Mouse (Mus musculus) liver, postnatal 0 days (tissue): ENCODE measurements around the gene Ctr9. TPM values are rescaled to one million over a fixed set of nuclear protein-coding genes. Genes with fewer than 3 reads are reported as not detected.
A peak's percentile ranks its signal among the peaks of the same experiment; 100 is the strongest.

Experiments
- ATAC-seq: fragments of 200-750 bp; cut with Nextera tagmentation; 2 replicates; pipeline ENCODE4 v1.8.0; 2017; ENCODE audit warnings: mild to moderate bottlenecking, moderate library complexity
- DNase-seq: peaks from one replicate; pipeline ENCODE4 v3.0.0-alpha.2; 2016
- H3K27ac ChIP-seq: fragments of 300-500 bp; sonication (generic); 2 replicates; pipeline ENCODE4 v1.5.1; 2014; ENCODE audit warnings: antibody characterized with exemption, moderate library complexity, mild to moderate bottlenecking, low read depth
- H3K27me3 ChIP-seq: fragments of 300-500 bp; sonication (generic); 2 replicates; pipeline ENCODE4 v1.6.1; 2014; ENCODE audit warnings: low read length, control low read depth, mixed read lengths; ENCODE audit not compliant: insufficient read depth
- H3K36me3 ChIP-seq: fragments of 300-500 bp; sonication (generic); replicated peaks from 2 replicates; pipeline ENCODE4 v1.6.1; 2014; ENCODE audit warnings: mild to moderate bottlenecking, control low read depth, low read length, moderate library complexity, mixed read lengths; ENCODE audit not compliant: insufficient read depth
- H3K4me1 ChIP-seq: fragments of 300-500 bp; sonication (generic); 2 replicates; pipeline ENCODE4 v1.6.1; 2014; ENCODE audit warnings: antibody characterized with exemption, mild to moderate bottlenecking, control low read depth; ENCODE audit not compliant: insufficient read depth
- H3K4me2 ChIP-seq: fragments of 300-500 bp; sonication (generic); 2 replicates; pipeline ENCODE4 v1.6.1; 2014; ENCODE audit warnings: low read depth, mild to moderate bottlenecking, low read length, moderate library complexity, mixed read lengths
- H3K4me3 ChIP-seq: fragments of 300-500 bp; sonication (generic); 2 replicates; pipeline ENCODE4 v1.5.1; 2014; ENCODE audit warnings: low read depth, low read length
- H3K9ac ChIP-seq: fragments of 300-500 bp; sonication (generic); replicated peaks from 2 replicates; pipeline ENCODE4 v1.6.1; 2014; ENCODE audit warnings: mild to moderate bottlenecking, moderate library complexity
- H3K9me3 ChIP-seq: fragments of 300-500 bp; sonication (generic); 2 replicates; pipeline ENCODE4 v1.6.1; 2016; ENCODE audit warnings: mild to moderate bottlenecking, control low read depth, low read length, mixed read lengths
- CTCF ChIP-seq: sonication (generic); IDR thresholded peaks from 2 replicates; pipeline ENCODE4 v1.5.1; 2016; ENCODE audit warnings: antibody characterized with exemption, low read depth
- EP300 ChIP-seq: IDR thresholded peaks from 2 replicates; pipeline ENCODE4 v1.6.1; 2016; ENCODE audit warnings: antibody characterized with exemption, low read depth, mild to moderate bottlenecking
- WGBS: fragments of 180-500 bp; shearing (Covaris S2); extraction: QIAGEN DNeasy Blood & Tissue Kit; methylation state at CpG from one replicate; pipeline ENCODE4 v1.1.7; 2014; ENCODE audit not compliant: insufficient replicate concordance; 5-methylcytosine and 5-hydroxymethylcytosine counted together
- polyA plus RNA-seq: library from polyadenylated mRNA; unstranded; fragments of >200 nt; fragmentation: Nextera tagmentation; extraction: Ambion mirVana; gene quantifications from 2 replicates; pipeline ENCODE4 v1.2.1, GENCODE M21; 2015

The Ctr9 gene
- polyA plus RNA-seq, 1 experiment from 2014 or later: 16.8 TPM

DNA sequence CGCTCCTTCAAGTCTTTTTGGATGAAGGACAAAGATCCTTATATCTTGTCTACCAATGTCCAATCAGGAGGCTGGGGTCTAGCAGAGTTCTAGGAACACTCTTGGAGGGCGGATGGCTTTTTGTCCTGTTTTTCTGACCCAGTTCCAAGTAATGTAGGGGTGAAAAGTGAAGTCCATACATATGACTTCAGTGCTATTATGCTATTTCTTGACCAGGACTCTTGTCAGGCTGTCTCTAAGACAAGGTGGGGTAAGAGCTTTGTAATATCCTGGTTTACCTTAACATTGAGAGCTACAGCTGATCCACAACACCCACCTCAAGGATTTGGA, 41.4 kb downstream of the Ctr9 start:
- peaks cover 11% of the 10 kb centered on the region for H3K9me3 ChIP-seq
- peaks cover 71% of the 10 kb centered on the region for H3K36me3 ChIP-seq
- H3K4me1 ChIP-seq: no peaks in the 10 kb centered on the region
- DNase-seq (no peak), ATAC-seq (peak; percentile 32)
- H3K4me2 ChIP-seq: no peak overlapping the region
- no peak overlapping the region for H3K4me3 ChIP-seq
- H3K27ac ChIP-seq: no peak overlapping the region
- TF ChIP-seq CTCF (no peak), EP300 (no peak)
- H3K27me3 ChIP-seq: no peaks in the 10 kb centered on the region
- no peak overlapping the region for H3K9ac ChIP-seq
- WGBS: 99% methylated on average over 2 of the region's 2 CpGs

- no peak for DNase-seq
- no peak for ATAC-seq
- WGBS: 85% methylated on average over 4 of the region's 4 CpGs
- TF ChIP-seq CTCF: no peak
- no peak for TF ChIP-seq EP300
- Histone ChIP-seq H3K27me3 (no peaks in the 10 kb centered on the region), H3K27ac (no peak overlapping the region), H3K4me2 (no peak overlapping the region), H3K4me1 (0 out of 2 replicates have a peak, but pooled peaks cover 2% of the 10 kb centered on the region), H3K9me3 (peaks cover 11% of the 10 kb centered on the region), H3K4me3 (no peak overlapping the region), H3K36me3 (peaks cover 92% of the 10 kb centered on the region), H3K9ac (no peak overlapping the region)
These were observed 43.7 kb downstream of the Ctr9 start for GRCm38 (mm10) chr7:111072410-111072809.

GRCm38 (mm10) chr7:111075288-111075687, 46.5 kb downstream of the Ctr9 start:
- DNase-seq (no peak), ATAC-seq (no peak)
- H3K9ac ChIP-seq: no peak overlapping the region
- H3K4me1 ChIP-seq: peaks cover 9% of the 10 kb centered on the region
- peaks cover 93% of the 10 kb centered on the region for H3K36me3 ChIP-seq
- no peaks in the 10 kb centered on the region for H3K9me3 ChIP-seq
- H3K27me3 ChIP-seq: no peaks in the 10 kb centered on the region
- H3K27ac ChIP-seq: no peak overlapping the region
- WGBS: 94% methylated on average over 4 of the region's 4 CpGs
- no peak overlapping the region for H3K4me2 ChIP-seq
- no peak overlapping the region for H3K4me3 ChIP-seq
- TF ChIP-seq CTCF (no peak), EP300 (no peak)

- Histone ChIP-seq H3K36me3 (peaks cover 76% of the 10 kb centered on the region), H3K27me3 (no peaks in the 10 kb centered on the region), H3K27ac (no peak overlapping the region), H3K4me1 (peaks cover 17% of the 10 kb centered on the region), H3K9me3 (no peaks in the 10 kb centered on the region), H3K9ac (no peak overlapping the region), H3K4me2 (no peak overlapping the region), H3K4me3 (no peak overlapping the region)
- DNase-seq (no peak), ATAC-seq (no peak)
- TF ChIP-seq CTCF (no peak), EP300 (no peak)
- WGBS: 95% methylated on average over 4 of the region's 4 CpGs
These were observed 49.5 kb downstream of the Ctr9 start for GRCm38 (mm10) chr7:111078271-111078670.

DNA sequence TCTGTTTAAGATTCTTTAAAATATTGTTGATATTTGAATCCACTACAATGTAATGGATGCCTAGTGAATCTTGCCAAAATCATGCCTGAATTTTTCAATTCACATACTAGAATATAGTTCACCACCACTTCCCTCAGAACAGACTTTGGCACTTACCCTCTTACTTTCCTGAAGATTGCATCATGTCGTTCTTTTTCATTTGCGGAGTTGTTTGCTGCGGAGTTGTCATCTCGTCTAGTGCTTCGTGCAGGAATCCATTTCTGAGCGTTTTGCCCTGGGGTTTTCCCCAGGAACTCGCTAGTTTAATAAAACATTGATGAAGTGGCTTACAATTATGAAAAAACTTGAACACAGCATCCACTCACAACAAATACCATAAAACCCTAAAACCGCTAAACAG, 51.3 kb downstream of the Ctr9 start:
- Histone ChIP-seq H3K9ac (no peak overlapping the region), H3K36me3 (peaks cover 59% of the 10 kb centered on the region), H3K4me3 (peak overlapping the region; percentile 100; the same call in 1 of the 2 replicates), H3K27me3 (no peaks in the 10 kb centered on the region), H3K4me2 (peak overlapping the region; percentile 71), H3K9me3 (no peaks in the 10 kb centered on the region), H3K4me1 (peaks cover 21% of the 10 kb centered on the region), H3K27ac (no peak overlapping the region)
- no peak for ATAC-seq
- DNase-seq: no peak
- 72% methylated on average over 8 of the region's 8 CpGs for WGBS
- TF ChIP-seq EP300 (no peak), CTCF (no peak)

DNA sequence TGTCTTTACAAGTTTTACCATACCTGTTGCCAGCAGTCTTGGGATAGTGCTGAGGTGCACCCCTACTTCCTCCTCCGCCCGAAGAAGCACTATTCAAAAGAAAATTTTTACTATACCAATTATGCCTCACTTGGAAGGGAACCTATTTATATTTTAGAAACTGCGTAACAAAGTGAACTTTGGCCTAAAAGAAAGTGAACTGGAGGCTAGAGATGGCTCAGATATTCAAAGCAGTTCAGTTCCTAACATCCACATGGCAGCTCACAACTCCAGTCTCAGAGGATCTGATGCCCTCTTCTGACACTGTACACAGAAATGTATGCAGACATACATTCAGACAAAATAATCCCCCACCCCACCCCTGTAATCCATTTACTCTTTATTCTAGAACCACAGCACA, 52.1 kb downstream of the Ctr9 start:
- no peak for ATAC-seq
- peak overlapping the region; percentile 100 for H3K9ac ChIP-seq
- peaks cover 53% of the 10 kb centered on the region for H3K36me3 ChIP-seq
- H3K9me3 ChIP-seq: no peaks in the 10 kb centered on the region
- peak overlapping the region; percentile 61; the same call in 1 of the 2 replicates for H3K27ac ChIP-seq
- H3K4me3 ChIP-seq: peak overlapping the region; percentile 100
- no peaks in the 10 kb centered on the region for H3K27me3 ChIP-seq
- H3K4me1 ChIP-seq: peaks cover 23% of the 10 kb centered on the region
- H3K4me2 ChIP-seq: peak overlapping the region; percentile 71
- 75% methylated on average over 3 of the region's 3 CpGs for WGBS
- no peak for DNase-seq
- TF ChIP-seq EP300 (no peak), CTCF (no peak)
